Mouse (Mus musculus) urinary bladder, postnatal 14 days (tissue): ENCODE measurements around the gene Rraga.
"Not testable (repeated sequence)": the region's sequence is repeated elsewhere in the genome, so short reads cannot be mapped to it uniquely, and the experiment has no call there.

Experiments used
- DNase-seq: peaks from one replicate; pipeline ENCODE4 v3.0.0; 2021; ENCODE audit warnings: low spot score

Gene Rraga

GRCm38 (mm10) chr4:86588236-86588635 lies 12.8 kb downstream of the Rraga start:
- DNase-seq = no peak

GRCm38 (mm10) chr4:86591304-86591703 lies 15.8 kb downstream of the Rraga start:
- DNase-seq = no peak

- peak; percentile 91 for DNase-seq
These were observed 36.2 kb downstream of the Rraga start, which contains the start of gene Haus6 for GRCm38 (mm10) chr4:86611524-86612288. Gene Haus6, minus strand, starts transcription at chr4:86612055.

- no peak for DNase-seq
These were observed 36.8 kb downstream of the Rraga start for GRCm38 (mm10) chr4:86612289-86612620.

GRCm38 (mm10) chr4:86620506-86620905 lies 45.0 kb downstream of the Rraga start:
- no peak for DNase-seq

- no peak for DNase-seq
These were observed 46.6 kb downstream of the Rraga start for GRCm38 (mm10) chr4:86622116-86622515.

GRCm38 (mm10) chr4:86622532-86622931 lies 47.1 kb downstream of the Rraga start:
- not testable (repeated sequence) for DNase-seq

GRCm38 (mm10) chr4:86625463-86625862 lies 50.0 kb downstream of the Rraga start:
- DNase-seq = no peak

- not testable (repeated sequence) for DNase-seq
These were observed 51.0 kb downstream of the Rraga start for GRCm38 (mm10) chr4:86626496-86626895.
